Mouse (Mus musculus): ENCODE data around the gene Rbm42. TPM values are rescaled to one million over a fixed set of nuclear protein-coding genes. Genes with fewer than 3 reads are reported as not detected.

Gene Rbm42
- total RNA-seq, 4 experiments from 2014 or later: 76.5 to 93.6 (median 85.1) TPM

Other genes with a start within 250 kb of the Rbm42 start
- gene Tyrobp, start 236.6 kb downstream of the Rbm42 start, total RNA-seq (2022): 10 to 100 TPM; 31.8 to 65.8 (median 51.1) TPM
- gene Hcst, start 230.5 kb downstream of the Rbm42 start, total RNA-seq (2022): 1 to 10 TPM in 3 of 4 experiments, under 1 TPM in 1; 0.98 to 2.3 (median 1.4) TPM
- 1 to 10 TPM in 3 of 4 experiments, under 1 TPM in 1; 0.73 to 2.4 (median 1.7) TPM for gene Nfkbid, start 228.6 kb downstream of the Rbm42 start, total RNA-seq (2022)
- 10 to 100 TPM; 45.2 to 59.3 (median 46.7) TPM for gene Aplp1, start 204.8 kb downstream of the Rbm42 start, total RNA-seq (2022)
- gene Kirrel2, start 192.6 kb downstream of the Rbm42 start, total RNA-seq (2022): not detected
- gene Nphs1, start 192.0 kb downstream of the Rbm42 start, total RNA-seq (2022): not detected
- gene Prodh2, start 156.7 kb downstream of the Rbm42 start, total RNA-seq (2022): under 1 TPM in 1 of 4 experiments, not detected in 3; 0.56 TPM
- 1 to 10 TPM; 2.2 to 9.4 (median 6.4) TPM for gene Arhgap33, start 115.3 kb downstream of the Rbm42 start, total RNA-seq (2022)
- 10 to 100 TPM; 23.5 to 56.3 (median 32.4) TPM for gene Hspb6, start 98.1 kb downstream of the Rbm42 start, total RNA-seq (2022)
- 10 to 100 TPM in 2 of 4 experiments, 1 to 10 TPM in 2; 9.1 to 13.4 (median 10.0) TPM for gene Proser3, start 98.0 kb downstream of the Rbm42 start, total RNA-seq (2022)
- gene Lin37, start 90.5 kb downstream of the Rbm42 start, total RNA-seq (2022): 10 to 100 TPM; 56.1 to 65.5 (median 61.7) TPM
- gene U2af1l4, start 87.0 kb downstream of the Rbm42 start, total RNA-seq (2022): 10 to 100 TPM; 70.4 to 83.6 (median 73.1) TPM
- gene Gm49396, start 87.0 kb downstream of the Rbm42 start, total RNA-seq (2022): 10 to 100 TPM in 1 of 4 experiments, 1 to 10 TPM in 3; 2.9 to 11.3 (median 7.4) TPM
- gene Psenen, start 86.7 kb downstream of the Rbm42 start, total RNA-seq (2022): 100 to 1,000 TPM; 146 to 179 (median 164) TPM
- gene Igflr1, start 84.9 kb downstream of the Rbm42 start, total RNA-seq (2022): 1 to 10 TPM; 2.1 to 7.9 (median 3.6) TPM
- gene Kmt2b, start 61.6 kb downstream of the Rbm42 start, total RNA-seq (2022): 10 to 100 TPM; 36.8 to 65.3 (median 57.0) TPM
- 1 to 10 TPM in 1 of 4 experiments, under 1 TPM in 1, not detected in 2; 0.73 to 1.8 TPM for gene Zbtb32, start 51.4 kb downstream of the Rbm42 start, total RNA-seq (2022)
- under 1 TPM in 3 of 4 experiments, not detected in 1; 0.27 to 0.34 (median 0.31) TPM for gene Upk1a, start 37.5 kb downstream of the Rbm42 start, total RNA-seq (2022)
- gene Cox6b1, start 24.2 kb downstream of the Rbm42 start, total RNA-seq (2022): 1,000 to 10,000 TPM in 2 of 4 experiments, 100 to 1,000 TPM in 2; 538 to 1,102 (median 895) TPM
- gene Etv2, start 14.5 kb downstream of the Rbm42 start, total RNA-seq (2022): not detected
- 10 to 100 TPM in 3 of 4 experiments, 1 to 10 TPM in 1; 7.7 to 17.6 (median 12.1) TPM for gene Haus5, start 14.7 kb upstream of the Rbm42 start, total RNA-seq (2022)
- under 1 TPM in 1 of 4 experiments, not detected in 3; 0.75 TPM for gene Pmis2, start 21.3 kb upstream of the Rbm42 start, total RNA-seq (2022)
- gene 2200002J24Rik, start 48.6 kb upstream of the Rbm42 start, total RNA-seq (2022): 10 to 100 TPM in 1 of 4 experiments, 1 to 10 TPM in 3; 2.5 to 12.3 (median 5.8) TPM
- gene Atp4a, start 61.9 kb upstream of the Rbm42 start, total RNA-seq (2022): 10 to 100 TPM in 2 of 4 experiments, 1 to 10 TPM in 2; 2.9 to 15.5 (median 9.4) TPM
- gene Tmem147, start 79.2 kb upstream of the Rbm42 start, total RNA-seq (2022): 100 to 1,000 TPM; 179 to 210 (median 202) TPM
- not detected for gene Gapdhs, start 93.4 kb upstream of the Rbm42 start, total RNA-seq (2022)
- 100 to 1,000 TPM; 213 to 399 (median 309) TPM for gene Sbsn, start 101.2 kb upstream of the Rbm42 start, total RNA-seq (2022)
- gene Dmkn, start 113.4 kb upstream of the Rbm42 start, total RNA-seq (2022): 1 to 10 TPM; 2.7 to 4.6 (median 4.2) TPM
- gene Krtdap, start 137.6 kb upstream of the Rbm42 start, total RNA-seq (2022): not detected
- gene Ffar2, start 173.5 kb upstream of the Rbm42 start, total RNA-seq (2022): 1 to 10 TPM; 1.6 to 9.0 (median 2.6) TPM
- 1 to 10 TPM in 1 of 4 experiments, under 1 TPM in 3; 0.35 to 1.9 (median 0.75) TPM for gene Ffar3, start 205.9 kb upstream of the Rbm42 start, total RNA-seq (2022)
- gene Ffar1, start 211.2 kb upstream of the Rbm42 start, total RNA-seq (2022): not detected
- 1 to 10 TPM; 1.1 to 2.3 (median 1.5) TPM for gene Cd22, start 230.0 kb upstream of the Rbm42 start, total RNA-seq (2022)

All from adrenal gland, adult 8-10 months (tissue).